Mouse (Mus musculus): ENCODE data around the gene C130032M10Rik.
A peak's percentile ranks its signal among the peaks of the same experiment; 100 is the strongest.

GRCm38 (mm10) chr9:114468701-114469100, 46.8 kb upstream of the C130032M10Rik start:
- TF ChIP-seq CTCF (IDR thresholded peaks at IDR 0.05; ENCODE audit: low read depth) (peak; percentile 35; the same call in 1 of the 2 replicates), EP300 (optimal IDR thresholded peaks at IDR 0.05) (no peak)

All from stomach, postnatal 0 days (tissue).